Mouse (Mus musculus) kidney, adult 2 months (tissue): ENCODE data around the gene Gm3055. TPM values are rescaled to one million over a fixed set of nuclear protein-coding genes. Genes with fewer than 3 reads are reported as not detected.
"Not testable (repeated sequence)": the region's sequence is repeated elsewhere in the genome, so short reads cannot be mapped to it uniquely, and the experiment has no call there.

Experiments used
- DNase-seq: peaks from one replicate; pipeline ENCODE4 v3.0.0; 2021
- H3K27ac ChIP-seq: fragments of 200-500 bp; 2 replicates; pipeline ENCODE4 v1.5.1; 2012; ENCODE audit warnings: low read depth, low read length, control low read depth, inconsistent platforms; ENCODE audit not compliant: insufficient read depth
- H3K27me3 ChIP-seq: fragments of 200-500 bp; replicated peaks from 2 replicates; pipeline ENCODE4 v1.6.1; 2012; ENCODE audit warnings: mild to moderate bottlenecking, moderate library complexity, low read length, inconsistent platforms; ENCODE audit not compliant: control insufficient read depth, insufficient read depth
- H3K36me3 ChIP-seq: fragments of 200-500 bp; 2 replicates; pipeline ENCODE4 v1.6.1; 2012; ENCODE audit warnings: mild to moderate bottlenecking, moderate library complexity, low read length, inconsistent platforms; ENCODE audit not compliant: control insufficient read depth, insufficient read depth
- H3K4me1 ChIP-seq: fragments of 200-500 bp; 2 replicates; pipeline ENCODE4 v1.6.1; 2011; ENCODE audit warnings: low read length; ENCODE audit not compliant: control insufficient read depth, insufficient read depth
- H3K4me3 ChIP-seq: fragments of 200-500 bp; 2 replicates; pipeline ENCODE4 v1.5.1; 2011; ENCODE audit warnings: mild to moderate bottlenecking, low read depth, low read length, control low read depth; ENCODE audit not compliant: insufficient read depth
- WGBS: fragments of 180-500 bp; shearing (Covaris S2); methylation state at CpG from one replicate; pipeline ENCODE4 v1.1.7; 2018; 5-methylcytosine and 5-hydroxymethylcytosine counted together
- polyA plus RNA-seq: library from polyadenylated mRNA; depleted of rRNA; stranded (reverse); fragments of >200 nt; gene quantifications from 2 replicates; pipeline ENCODE4 v1.2.3, GENCODE M21; 2012; rRNA removed

The Gm3055 gene
- polyA plus RNA-seq, result 0.58 and 0.97 TPM in 2 replicates

GRCm38 (mm10) chr10:81770506-81771403, at the start of gene Gm3055:
Gene Gm3055, minus strand, starts transcription at chr10:81771161.
- not testable (repeated sequence) for H3K4me3 ChIP-seq, DNase-seq, H3K4me1 ChIP-seq, H3K27me3 ChIP-seq, H3K27ac ChIP-seq, H3K36me3 ChIP-seq
- WGBS, result no CpG with 5 or more reads among the region's 43 CpGs

GRCm38 (mm10) chr10:81811899-81812298, 40.9 kb upstream of the Gm3055 start, which contains the start of gene Gm4767:
Gene Gm4767, plus strand, starts transcription at chr10:81812186.
- H3K4me1 ChIP-seq, H3K4me3 ChIP-seq, H3K27me3 ChIP-seq, H3K36me3 ChIP-seq, H3K27ac ChIP-seq: not testable (repeated sequence)
- peak; percentile 3 for DNase-seq
- 27% methylated on average over 18 of the region's 20 CpGs for WGBS

- not testable (repeated sequence) for H3K4me1 ChIP-seq, H3K27ac ChIP-seq, H3K36me3 ChIP-seq, DNase-seq, H3K4me3 ChIP-seq, H3K27me3 ChIP-seq
- no CpG with 5 or more reads among the region's 3 CpGs for WGBS
These were observed 430 bp upstream of the Gm3055 start for GRCm38 (mm10) chr10:81771404-81771777.

GRCm38 (mm10) chr10:81704531-81705301, 66.2 kb downstream of the Gm3055 start, which contains the start of gene Zfp433:
Gene Zfp433, plus strand, starts transcription at chr10:81704825.
- not testable (repeated sequence) for H3K4me1 ChIP-seq, H3K4me3 ChIP-seq, H3K36me3 ChIP-seq, H3K27ac ChIP-seq, DNase-seq, H3K27me3 ChIP-seq
- no CpG with 5 or more reads among the region's 46 CpGs for WGBS

Other genes with a start within 250 kb of the Gm3055 start
- 1.7 and 2.1 TPM in 2 replicates for gene Gna15, start 246.9 kb downstream of the Gm3055 start, polyA plus RNA-seq
- 93.0 and 107 TPM in 2 replicates for gene Gna11, start 226.0 kb downstream of the Gm3055 start, polyA plus RNA-seq
- gene Aes, start 211.7 kb downstream of the Gm3055 start, polyA plus RNA-seq, result 2,250 and 2,535 TPM in 2 replicates
- 63.7 and 93.5 TPM in 2 replicates for gene Tle2, start 196.6 kb downstream of the Gm3055 start, polyA plus RNA-seq
- 3.9 and 4.3 TPM in 2 replicates for gene Tle6, start 170.1 kb downstream of the Gm3055 start, polyA plus RNA-seq
- gene BC025920, start 164.9 kb downstream of the Gm3055 start, polyA plus RNA-seq, result 1.0 and 1.1 TPM in 2 replicates
- gene Sirt6, start 143.4 kb downstream of the Gm3055 start, polyA plus RNA-seq, result 16.3 and 19.7 TPM in 2 replicates
- 67.1 and 81.0 TPM in 2 replicates for gene Ankrd24, start 142.6 kb downstream of the Gm3055 start, polyA plus RNA-seq
- 0.45 and 0.56 TPM in 2 replicates for gene Gm10778, start 122.1 kb downstream of the Gm3055 start, polyA plus RNA-seq
- 0.67 and 0.80 TPM in 2 replicates for gene Zfp433, start 66.3 kb downstream of the Gm3055 start, polyA plus RNA-seq
- gene Gm4767, start 41.0 kb upstream of the Gm3055 start, polyA plus RNA-seq, result not detected in 2 replicates
- gene Gm32687, start 92.8 kb upstream of the Gm3055 start, polyA plus RNA-seq, result 0.31 TPM in 1 of 2 replicates, not detected in the other
- gene Zfp781, start 159.3 kb upstream of the Gm3055 start, polyA plus RNA-seq, result 0.03 and 0.27 TPM in 2 replicates